Mouse (Mus musculus) G1E (cell line): ENCODE measurements around the gene Akap12. TPM values are rescaled to one million over a fixed set of nuclear protein-coding genes. Genes with fewer than 3 reads are reported as not detected.

Source experiments
- ATAC-seq: 2 replicates; pipeline ENCODE4 v1.8.0; 2016; ENCODE audit warnings: mild to moderate bottlenecking; ENCODE audit not compliant: insufficient number of reproducible peaks, poor library complexity, low FRiP score, severe bottlenecking; ENCODE audit errors: extremely low read depth
- DNase-seq: peaks from one replicate; pipeline ENCODE4 v3.0.0; 2012; ENCODE audit warnings: low spot score
- H3K27me3 ChIP-seq: 2 replicates; pipeline ENCODE4 v1.6.1; 2012; ENCODE audit warnings: mild to moderate bottlenecking, low read length, inconsistent platforms; ENCODE audit not compliant: insufficient read depth
- H3K36me3 ChIP-seq: replicated peaks from 2 replicates; pipeline ENCODE3; 2012; ENCODE audit warnings: mild to moderate bottlenecking, inconsistent platforms
- H3K4me1 ChIP-seq: 2 replicates; pipeline ENCODE4 v1.6.1; 2012; ENCODE audit warnings: low read depth, low read length, inconsistent platforms, mixed read lengths; ENCODE audit not compliant: insufficient read depth
- H3K4me3 ChIP-seq: 2 replicates; pipeline ENCODE4 v1.5.1; 2012; ENCODE audit warnings: low read depth, mild to moderate bottlenecking, inconsistent platforms, low read length, moderate library complexity, mixed read lengths
- H3K9me3 ChIP-seq: replicated peaks from 2 replicates; pipeline ENCODE4 v1.6.1; 2012; ENCODE audit warnings: inconsistent platforms
- CTCF ChIP-seq: IDR thresholded peaks from 2 replicates; pipeline ENCODE4 v1.5.1; 2012; ENCODE audit warnings: low read depth, low read length, inconsistent platforms, mixed read lengths
- GATA1 ChIP-seq: IDR thresholded peaks from 2 replicates; pipeline ENCODE4 v1.6.1; 2012; ENCODE audit warnings: borderline replicate concordance, low read length, inconsistent platforms, mixed read lengths
- GATA2 ChIP-seq: IDR thresholded peaks from 2 replicates; pipeline ENCODE4 v1.6.1; 2012; ENCODE audit warnings: low read depth, low read length, inconsistent platforms, borderline replicate concordance
- POLR2AphosphoS5 ChIP-seq: IDR thresholded peaks from 2 replicates; pipeline ENCODE4 v1.6.1; 2012; ENCODE audit warnings: low read depth, low read length, inconsistent platforms; ENCODE audit not compliant: insufficient replicate concordance
- TAL1 ChIP-seq: conservative IDR thresholded peaks from 2 replicates; pipeline ENCODE4 v1.6.1; 2012; ENCODE audit warnings: low read depth, low read length, inconsistent platforms, mixed read lengths
- polyA plus RNA-seq: library from polyadenylated mRNA; stranded (reverse); fragments of >175 nt; gene quantifications from 2 replicates; pipeline ENCODE4 v1.2.3, GENCODE M21; 2012
- total RNA-seq, 2 experiments: library from RNA; stranded (forward) in 1 of 2; stranded (reverse) in 1 of 2; fragments of 200-1000 nt in 1 of 2; fragments of >200 nt in 1 of 2; fragmentation: Nextera tagmentation in 1 of 2; gene quantifications; 2 replicates each; pipeline ENCODE4 v1.2.3; 2014 to 2017

Gene Akap12
- total and polyA plus RNA-seq, 3 experiments: 0.11 TPM; not detected in 2

DNA sequence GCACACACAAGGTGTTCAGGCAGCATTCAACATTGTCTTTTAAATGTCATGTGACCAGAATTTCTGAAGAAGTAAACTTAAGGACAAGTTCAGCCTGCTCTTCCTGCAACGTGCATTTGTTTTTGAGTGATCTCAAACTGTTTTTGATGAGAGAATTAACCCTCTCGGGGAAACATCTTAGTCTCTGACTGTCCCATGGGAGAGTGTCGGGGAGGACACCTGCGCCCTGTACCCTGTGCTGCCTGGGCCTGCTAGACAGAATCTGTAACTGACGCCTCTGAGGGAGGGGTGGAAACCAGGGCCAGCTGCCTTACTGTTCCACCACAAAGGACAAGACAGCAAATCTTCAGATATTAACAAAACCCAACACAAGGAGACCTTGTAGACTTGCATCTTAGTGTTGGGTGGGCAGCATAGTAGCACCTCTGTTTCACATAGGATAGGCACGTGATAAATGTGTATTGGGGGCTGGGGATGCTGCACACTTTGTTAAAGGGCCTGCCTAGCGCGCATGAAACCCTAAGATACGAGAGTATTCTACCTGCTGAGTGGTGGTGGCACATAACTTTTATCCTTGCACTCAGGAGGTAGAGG is 4.7 kb upstream of the Akap12 start:
- H3K4me1 ChIP-seq: no peaks in the 10 kb centered on the region
- TF ChIP-seq GATA1 (no peak), POLR2AphosphoS5 (no peak), GATA2 (no peak), CTCF (no peak), TAL1 (no peak)

DNA sequence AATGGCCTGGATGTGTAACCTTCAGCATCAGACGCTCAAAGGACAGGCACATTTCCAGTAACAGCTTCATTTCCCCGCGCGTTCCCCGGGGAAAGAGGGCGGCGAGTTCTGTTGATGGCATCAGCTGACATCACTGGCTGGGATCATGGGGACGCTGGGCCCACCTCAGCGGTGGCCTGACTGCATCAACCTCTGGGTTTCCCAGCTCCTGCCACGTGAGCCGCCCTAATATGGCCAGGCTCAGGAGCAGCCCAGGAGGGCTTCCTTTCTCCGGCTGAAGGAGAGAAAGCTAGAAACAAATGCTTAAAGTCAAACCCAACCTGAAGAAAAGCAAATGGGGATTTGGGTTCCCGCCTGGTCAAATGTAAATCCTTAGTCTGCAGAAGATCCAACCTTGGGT is 539 bp upstream of the Akap12 start:
- no peak for ATAC-seq
- no peaks in the 10 kb centered on the region for H3K36me3 ChIP-seq
- TF ChIP-seq GATA2: no peak
- no peak for TF ChIP-seq GATA1
- TF ChIP-seq CTCF: no peak
- no peak for TF ChIP-seq TAL1
- TF ChIP-seq POLR2AphosphoS5: no peak
- peaks cover 20% of the 10 kb centered on the region for H3K27me3 ChIP-seq
- H3K9me3 ChIP-seq: no peaks in the 10 kb centered on the region
- no peak overlapping the region for H3K4me3 ChIP-seq
- no peak for DNase-seq
- H3K4me1 ChIP-seq: no peaks in the 10 kb centered on the region

More for the DNA sequence above, 4.7 kb upstream of the Akap12 start:
- Histone ChIP-seq H3K9me3 (no peaks in the 10 kb centered on the region), H3K4me3 (no peak overlapping the region), H3K36me3 (no peaks in the 10 kb centered on the region), H3K27me3 (peaks cover 12% of the 10 kb centered on the region)
- no peak for DNase-seq
- ATAC-seq: no peak

DNA sequence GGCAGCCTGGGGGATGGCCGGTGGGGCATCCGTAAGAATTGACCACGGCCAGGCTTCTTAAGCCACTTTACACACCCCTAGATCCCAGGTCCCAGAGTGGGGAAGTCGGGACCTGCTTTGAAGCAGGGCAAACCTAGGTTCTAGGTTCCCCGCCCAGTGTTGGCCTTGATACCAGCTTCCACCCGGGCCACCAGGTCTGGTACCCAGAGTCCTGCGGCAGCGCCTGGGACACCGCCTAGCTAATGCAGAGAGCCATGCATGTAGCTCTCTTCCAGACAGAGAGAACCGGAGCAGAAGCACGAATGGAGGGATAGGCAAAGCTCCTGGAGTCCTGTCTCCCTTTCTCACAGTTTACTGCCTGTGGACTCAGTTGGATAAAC is 741 bp downstream of the Akap12 start:
- Histone ChIP-seq H3K4me1 (no peaks in the 10 kb centered on the region), H3K4me3 (no peak overlapping the region), H3K36me3 (no peaks in the 10 kb centered on the region), H3K9me3 (no peaks in the 10 kb centered on the region), H3K27me3 (peaks cover 20% of the 10 kb centered on the region)
- no peak for ATAC-seq
- no peak for TF ChIP-seq POLR2AphosphoS5
- no peak for TF ChIP-seq GATA2
- no peak for TF ChIP-seq GATA1
- TF ChIP-seq TAL1: no peak
- TF ChIP-seq CTCF: no peak
- DNase-seq: no peak

DNA sequence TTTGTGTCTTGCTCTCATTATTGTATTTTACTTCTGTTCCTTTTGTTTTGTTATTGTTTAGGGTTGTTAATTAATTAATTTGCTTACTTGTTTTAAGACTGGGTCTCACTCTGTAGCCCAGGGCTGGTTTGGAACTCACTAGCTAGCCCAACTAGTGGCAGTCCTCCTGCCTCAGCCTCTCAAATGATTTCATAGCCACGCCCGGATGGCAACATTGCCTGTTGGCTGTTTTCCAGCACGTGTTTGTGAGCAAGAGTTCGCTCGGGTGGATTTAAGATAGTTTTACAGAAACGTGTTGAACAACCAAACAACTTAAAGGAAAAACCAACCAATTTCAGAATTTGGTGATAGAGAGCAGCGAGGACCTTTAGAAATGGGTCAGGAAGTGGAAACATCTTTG is 1.3 kb downstream of the Akap12 start:
- TF ChIP-seq TAL1: no peak
- TF ChIP-seq CTCF: no peak
- no peak for TF ChIP-seq GATA2
- no peak for TF ChIP-seq POLR2AphosphoS5
- TF ChIP-seq GATA1: no peak
- ATAC-seq (no peak), DNase-seq (no peak)
- Histone ChIP-seq H3K4me1 (no peaks in the 10 kb centered on the region), H3K27me3 (peaks cover 20% of the 10 kb centered on the region), H3K4me3 (no peak overlapping the region), H3K36me3 (no peaks in the 10 kb centered on the region), H3K9me3 (no peaks in the 10 kb centered on the region)

DNA sequence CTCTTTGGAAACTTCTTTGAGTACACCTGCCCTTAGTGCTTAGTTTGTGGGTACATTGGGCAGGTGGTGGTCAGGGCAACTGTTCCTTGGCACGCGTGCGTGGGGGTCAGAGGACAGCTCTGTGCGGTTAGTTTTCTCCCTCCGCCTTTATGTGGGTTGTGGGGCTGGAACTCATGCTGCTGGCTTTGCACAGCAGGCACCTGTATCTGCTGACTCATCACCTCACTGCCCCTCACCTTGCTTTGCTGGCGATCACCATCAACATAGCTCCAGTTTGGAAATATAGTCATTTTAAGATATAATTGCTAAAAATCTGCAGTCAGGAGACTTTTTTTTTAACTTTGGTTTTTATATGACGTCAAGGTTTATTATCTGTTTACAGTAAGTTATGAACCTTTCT is 2.0 kb downstream of the Akap12 start:
- DNase-seq (no peak), ATAC-seq (no peak)
- TF ChIP-seq GATA1 (no peak), TAL1 (no peak), CTCF (no peak), GATA2 (no peak), POLR2AphosphoS5 (no peak)
- Histone ChIP-seq H3K9me3 (no peaks in the 10 kb centered on the region), H3K4me1 (no peaks in the 10 kb centered on the region), H3K27me3 (peaks cover 20% of the 10 kb centered on the region), H3K4me3 (no peak overlapping the region), H3K36me3 (no peaks in the 10 kb centered on the region)

DNA sequence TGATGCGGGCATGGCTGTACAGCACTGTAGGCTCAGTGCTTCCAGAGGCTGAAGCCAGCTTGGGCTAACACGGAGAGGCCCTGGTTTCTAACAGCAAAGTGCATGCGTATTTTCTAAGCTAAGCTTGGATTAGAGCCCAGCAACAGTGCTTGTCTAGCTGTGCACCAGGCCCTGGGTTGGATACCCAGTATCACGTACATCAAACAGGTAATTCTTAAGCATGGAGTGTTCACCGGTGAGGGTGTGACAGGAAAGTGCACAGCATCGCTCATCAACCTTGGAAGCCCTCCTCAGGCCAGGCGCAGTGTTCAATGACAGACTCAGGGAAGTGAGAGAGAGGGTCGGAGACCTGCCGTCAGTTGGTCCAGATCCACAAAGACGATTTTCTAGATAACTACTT is 9.4 kb downstream of the Akap12 start:
- Histone ChIP-seq H3K27me3 (no peaks in the 10 kb centered on the region), H3K9me3 (no peaks in the 10 kb centered on the region), H3K36me3 (no peaks in the 10 kb centered on the region), H3K4me3 (no peak overlapping the region), H3K4me1 (no peaks in the 10 kb centered on the region)
- TF ChIP-seq POLR2AphosphoS5 (no peak), GATA2 (no peak), TAL1 (no peak), GATA1 (no peak), CTCF (no peak)
- no peak for DNase-seq
- no peak for ATAC-seq

DNA sequence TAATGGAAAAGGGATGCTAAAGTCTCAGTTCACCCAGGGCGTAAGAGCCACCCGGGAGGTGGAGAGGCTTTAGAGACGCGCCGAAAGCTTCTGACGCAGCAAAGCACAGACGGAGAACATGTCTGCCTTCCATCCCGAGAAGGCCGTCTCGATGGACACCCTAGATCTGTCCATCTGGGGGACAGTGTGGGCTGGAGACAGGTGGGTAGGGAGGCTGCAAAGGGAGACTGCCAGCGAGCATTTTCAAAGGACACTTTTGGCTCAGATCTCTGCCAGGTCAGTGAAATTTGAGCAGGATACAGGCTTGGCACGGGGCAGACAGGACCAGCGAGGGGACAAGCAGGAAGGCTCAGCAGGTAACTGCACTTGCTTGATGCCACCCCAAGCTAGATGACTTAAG is 9.9 kb downstream of the Akap12 start:
- H3K9me3 ChIP-seq: no peaks in the 10 kb centered on the region
- no peak overlapping the region for H3K4me3 ChIP-seq
- DNase-seq (no peak), ATAC-seq (no peak)
- H3K36me3 ChIP-seq: no peaks in the 10 kb centered on the region
- no peaks in the 10 kb centered on the region for H3K27me3 ChIP-seq
- no peaks in the 10 kb centered on the region for H3K4me1 ChIP-seq
- TF ChIP-seq TAL1 (no peak), CTCF (no peak), GATA1 (no peak), GATA2 (no peak), POLR2AphosphoS5 (no peak)
